Mouse (Mus musculus) liver, postnatal 0 days (tissue): ENCODE measurements around the gene Msgn1. TPM values are rescaled to one million over a fixed set of nuclear protein-coding genes. Genes with fewer than 3 reads are reported as not detected.
A peak's percentile ranks its signal among the peaks of the same experiment; 100 is the strongest.

ENCODE experiments used
- ATAC-seq: fragments of 200-750 bp; cut with Nextera tagmentation; 2 replicates; pipeline ENCODE4 v1.8.0; 2017; ENCODE audit warnings: mild to moderate bottlenecking, moderate library complexity
- DNase-seq: peaks from one replicate; pipeline ENCODE4 v3.0.0-alpha.2; 2016
- H3K27ac ChIP-seq: fragments of 300-500 bp; sonication (generic); 2 replicates; pipeline ENCODE4 v1.5.1; 2014; ENCODE audit warnings: antibody characterized with exemption, moderate library complexity, mild to moderate bottlenecking, low read depth
- H3K27me3 ChIP-seq: fragments of 300-500 bp; sonication (generic); 2 replicates; pipeline ENCODE4 v1.6.1; 2014; ENCODE audit warnings: low read length, control low read depth, mixed read lengths; ENCODE audit not compliant: insufficient read depth
- H3K36me3 ChIP-seq: fragments of 300-500 bp; sonication (generic); replicated peaks from 2 replicates; pipeline ENCODE4 v1.6.1; 2014; ENCODE audit warnings: mild to moderate bottlenecking, control low read depth, low read length, moderate library complexity, mixed read lengths; ENCODE audit not compliant: insufficient read depth
- H3K4me1 ChIP-seq: fragments of 300-500 bp; sonication (generic); 2 replicates; pipeline ENCODE4 v1.6.1; 2014; ENCODE audit warnings: antibody characterized with exemption, mild to moderate bottlenecking, control low read depth; ENCODE audit not compliant: insufficient read depth
- H3K4me2 ChIP-seq: fragments of 300-500 bp; sonication (generic); 2 replicates; pipeline ENCODE4 v1.6.1; 2014; ENCODE audit warnings: low read depth, mild to moderate bottlenecking, low read length, moderate library complexity, mixed read lengths
- H3K4me3 ChIP-seq: fragments of 300-500 bp; sonication (generic); 2 replicates; pipeline ENCODE4 v1.5.1; 2014; ENCODE audit warnings: low read depth, low read length
- H3K9ac ChIP-seq: fragments of 300-500 bp; sonication (generic); replicated peaks from 2 replicates; pipeline ENCODE4 v1.6.1; 2014; ENCODE audit warnings: mild to moderate bottlenecking, moderate library complexity
- H3K9me3 ChIP-seq: fragments of 300-500 bp; sonication (generic); 2 replicates; pipeline ENCODE4 v1.6.1; 2016; ENCODE audit warnings: mild to moderate bottlenecking, control low read depth, low read length, mixed read lengths
- CTCF ChIP-seq: sonication (generic); IDR thresholded peaks from 2 replicates; pipeline ENCODE4 v1.5.1; 2016; ENCODE audit warnings: antibody characterized with exemption, low read depth
- EP300 ChIP-seq: IDR thresholded peaks from 2 replicates; pipeline ENCODE4 v1.6.1; 2016; ENCODE audit warnings: antibody characterized with exemption, low read depth, mild to moderate bottlenecking
- WGBS: fragments of 180-500 bp; shearing (Covaris S2); extraction: QIAGEN DNeasy Blood & Tissue Kit; methylation state at CpG from one replicate; pipeline ENCODE4 v1.1.7; 2014; ENCODE audit not compliant: insufficient replicate concordance; 5-methylcytosine and 5-hydroxymethylcytosine counted together
- polyA plus RNA-seq: library from polyadenylated mRNA; unstranded; fragments of >200 nt; fragmentation: Nextera tagmentation; extraction: Ambion mirVana; gene quantifications from 2 replicates; pipeline ENCODE4 v1.2.1, GENCODE M21; 2015

Gene Msgn1
- polyA plus RNA-seq, 1 experiment from 2014 or later, result not detected

GRCm38 (mm10) chr12:11203694-11204665 lies 4.8 kb downstream of the Msgn1 start:
- Histone ChIP-seq H3K4me3 (no peak overlapping the region), H3K36me3 (no peaks in the 10 kb centered on the region), H3K27me3 (no peaks in the 10 kb centered on the region), H3K9me3 (no peaks in the 10 kb centered on the region), H3K4me1 (no peaks in the 10 kb centered on the region), H3K27ac (peak overlapping the region; percentile 11; the same call in 1 of the 2 replicates), H3K4me2 (0 out of 2 replicates have a peak overlapping the region, but pooled peaks have one; percentile 13), H3K9ac (no peak overlapping the region)
- DNase-seq (no peak), ATAC-seq (no peak)
- 66% methylated on average over 18 of the region's 18 CpGs for WGBS
- TF ChIP-seq CTCF (no peak), EP300 (no peak)

GRCm38 (mm10) chr12:11202476-11202875 lies 6.3 kb downstream of the Msgn1 start:
- no peak for DNase-seq

GRCm38 (mm10) chr12:11200711-11201110 lies 8.1 kb downstream of the Msgn1 start:
- Histone ChIP-seq H3K27me3 (no peaks in the 10 kb centered on the region), H3K36me3 (no peaks in the 10 kb centered on the region), H3K4me3 (no peak overlapping the region), H3K9me3 (no peaks in the 10 kb centered on the region), H3K9ac (no peak overlapping the region), H3K4me1 (no peaks in the 10 kb centered on the region), H3K4me2 (no peak overlapping the region), H3K27ac (no peak overlapping the region)
- 76% methylated on average over 12 of the region's 12 CpGs for WGBS
- no peak for DNase-seq
- ATAC-seq, result no peak
- no peak for TF ChIP-seq EP300
- no peak for TF ChIP-seq CTCF

More at GRCm38 (mm10) chr12:11202476-11202875, 6.3 kb downstream of the Msgn1 start:
- H3K27ac ChIP-seq, result no peak overlapping the region
- WGBS, result 82% methylated on average over 8 of the region's 8 CpGs
- no peaks in the 10 kb centered on the region for H3K9me3 ChIP-seq
- no peaks in the 10 kb centered on the region for H3K4me1 ChIP-seq
- no peak overlapping the region for H3K9ac ChIP-seq
- no peak overlapping the region for H3K4me3 ChIP-seq
- no peak for ATAC-seq
- TF ChIP-seq CTCF, result no peak
- no peak for TF ChIP-seq EP300
- no peaks in the 10 kb centered on the region for H3K27me3 ChIP-seq
- no peak overlapping the region for H3K4me2 ChIP-seq
- H3K36me3 ChIP-seq, result no peaks in the 10 kb centered on the region

- no peaks in the 10 kb centered on the region for H3K27me3 ChIP-seq
- no peak overlapping the region for H3K4me2 ChIP-seq
- 61% methylated on average over 2 of the region's 2 CpGs for WGBS
- no peaks in the 10 kb centered on the region for H3K9me3 ChIP-seq
- H3K36me3 ChIP-seq, result no peaks in the 10 kb centered on the region
- DNase-seq (no peak), ATAC-seq (no peak)
- H3K9ac ChIP-seq, result no peak overlapping the region
- no peak overlapping the region for H3K4me3 ChIP-seq
- H3K27ac ChIP-seq, result no peak overlapping the region
- TF ChIP-seq CTCF, result no peak
- TF ChIP-seq EP300, result no peak
- H3K4me1 ChIP-seq, result no peaks in the 10 kb centered on the region
These were observed 10.2 kb downstream of the Msgn1 start for GRCm38 (mm10) chr12:11198551-11198950.

- WGBS, result 42% methylated on average over 4 of the region's 4 CpGs
- H3K4me3 ChIP-seq, result no peak overlapping the region
- H3K27ac ChIP-seq, result no peak overlapping the region
- no peak for DNase-seq
- no peaks in the 10 kb centered on the region for H3K27me3 ChIP-seq
- H3K9ac ChIP-seq, result no peak overlapping the region
- H3K36me3 ChIP-seq, result no peaks in the 10 kb centered on the region
- no peaks in the 10 kb centered on the region for H3K9me3 ChIP-seq
- no peak overlapping the region for H3K4me2 ChIP-seq
- ATAC-seq, result no peak
- no peaks in the 10 kb centered on the region for H3K4me1 ChIP-seq
- TF ChIP-seq EP300 (no peak), CTCF (no peak)
These were observed 10.7 kb downstream of the Msgn1 start for GRCm38 (mm10) chr12:11198026-11198425.

- ATAC-seq (no peak), DNase-seq (no peak)
- H3K4me3 ChIP-seq, result no peak overlapping the region
- H3K9ac ChIP-seq, result no peak overlapping the region
- H3K27ac ChIP-seq, result no peak overlapping the region
- TF ChIP-seq CTCF (no peak), EP300 (no peak)
- H3K27me3 ChIP-seq, result no peaks in the 10 kb centered on the region
- H3K4me2 ChIP-seq, result peak overlapping the region; percentile 51; the same call in 1 of the 2 replicates
- no peaks in the 10 kb centered on the region for H3K9me3 ChIP-seq
- no peaks in the 10 kb centered on the region for H3K4me1 ChIP-seq
- WGBS, result 44% methylated on average over 5 of the region's 5 CpGs
- no peaks in the 10 kb centered on the region for H3K36me3 ChIP-seq
These were observed 11.9 kb downstream of the Msgn1 start for GRCm38 (mm10) chr12:11196830-11197229.
